Mouse (Mus musculus): ENCODE results near the gene Pold2. TPM values are rescaled to one million over a fixed set of nuclear protein-coding genes. Genes with fewer than 3 reads are reported as not detected.

Pold2 gene
- polyA plus RNA-seq (2015; fragmentation: Nextera tagmentation; extraction: Ambion mirVana), result 96.4 and 112 TPM in 2 replicates

GRCm38 (mm10) chr11:5877921-5878526, at the start of gene Pold2:
Gene Pold2 (minus strand): TSS chr11:5878292.
- WGBS, result under 1% methylated on average over 52 of the region's 52 CpGs
- peaks cover 17% of the 10 kb centered on the region for H3K36me3 ChIP-seq
- no peaks in the 10 kb centered on the region for H3K9me3 ChIP-seq (replicated peaks)
- ATAC-seq (replicated peaks; ENCODE audit: insufficient number of reproducible peaks, insufficient read depth, low FRiP score, low read depth), result peak; percentile 97
- peak within 1 kb of the TSS; percentile 79 for H3K4me2 ChIP-seq
- no peaks in the 10 kb centered on the region for H3K27me3 ChIP-seq
- H3K4me3 ChIP-seq, result peak within 1 kb of the TSS; percentile 87
- H3K4me1 ChIP-seq (replicated peaks), result peaks cover 24% of the 10 kb centered on the region
- H3K9ac ChIP-seq, result peak within 1 kb of the TSS; percentile 81
- H3K27ac ChIP-seq, result peak within 1 kb of the TSS; percentile 87

GRCm38 (mm10) chr11:5926696-5927220, 48.7 kb upstream of the Pold2 start:
- Histone ChIP-seq H3K27me3 (no peaks in the 10 kb centered on the region), H3K27ac (no peak overlapping the region), H3K36me3 (no peaks in the 10 kb centered on the region), H3K4me1 (replicated peaks) (no peaks in the 10 kb centered on the region), H3K9ac (no peak overlapping the region), H3K9me3 (replicated peaks) (0 out of 2 replicates have a peak, but pooled peaks cover 2% of the 10 kb centered on the region), H3K4me2 (no peak overlapping the region), H3K4me3 (no peak overlapping the region)
- 75% methylated on average over 3 of the region's 3 CpGs for WGBS
- ATAC-seq (replicated peaks; ENCODE audit: insufficient number of reproducible peaks, insufficient read depth, low FRiP score, low read depth), result no peak

- Histone ChIP-seq H3K9me3 (replicated peaks) (no peaks in the 10 kb centered on the region), H3K4me1 (replicated peaks) (peaks cover 5% of the 10 kb centered on the region; the same call in 1 of the 2 replicates), H3K27me3 (no peaks in the 10 kb centered on the region), H3K36me3 (no peaks in the 10 kb centered on the region), H3K27ac (no peak overlapping the region), H3K4me2 (no peak overlapping the region), H3K9ac (no peak overlapping the region), H3K4me3 (no peak overlapping the region)
- no peak for ATAC-seq (replicated peaks; ENCODE audit: insufficient number of reproducible peaks, insufficient read depth, low FRiP score, low read depth)
- WGBS, result 63% methylated on average over 8 of the region's 8 CpGs
Observed at GRCm38 (mm10) chr11:5924699-5925098, 46.6 kb upstream of the Pold2 start.

- no peak overlapping the region for H3K4me3 ChIP-seq
- 38% methylated on average over 17 of the region's 17 CpGs for WGBS
- H3K9me3 ChIP-seq (replicated peaks), result no peaks in the 10 kb centered on the region
- ATAC-seq (replicated peaks; ENCODE audit: insufficient number of reproducible peaks, insufficient read depth, low FRiP score, low read depth), result 0 out of 2 replicates have a peak, but pooled peaks have one; percentile 43
- H3K27ac ChIP-seq, result no peak overlapping the region
- H3K36me3 ChIP-seq, result no peaks in the 10 kb centered on the region
- no peak overlapping the region for H3K9ac ChIP-seq
- no peaks in the 10 kb centered on the region for H3K27me3 ChIP-seq
- peaks cover 23% of the 10 kb centered on the region for H3K4me1 ChIP-seq (replicated peaks)
- 0 out of 2 replicates have a peak overlapping the region, but pooled peaks have one; percentile 6 for H3K4me2 ChIP-seq
Observed at GRCm38 (mm10) chr11:5920323-5920960, 42.4 kb upstream of the Pold2 start.

DNA sequence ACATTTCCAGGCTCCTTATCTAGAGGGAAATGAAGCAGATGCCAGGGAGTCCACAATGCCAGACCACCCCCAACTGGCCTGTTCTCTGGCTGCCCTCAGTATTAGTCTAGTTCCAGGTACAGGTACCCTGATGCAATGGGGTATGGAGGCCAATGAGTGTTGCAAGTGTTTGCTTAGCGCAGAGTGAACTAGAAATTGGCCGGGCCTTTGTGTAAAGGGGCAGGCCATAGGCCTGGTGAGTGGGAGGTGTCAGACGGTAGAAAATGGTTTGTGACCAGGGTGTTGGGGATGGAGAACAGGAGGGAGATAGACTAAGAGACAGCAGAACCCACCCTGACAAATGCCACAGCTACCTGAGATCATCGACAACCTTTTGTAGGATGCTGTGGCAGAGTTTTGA, 41.5 kb upstream of the Pold2 start:
- H3K4me2 ChIP-seq, result no peak overlapping the region
- H3K4me3 ChIP-seq, result no peak overlapping the region
- no peak for ATAC-seq (replicated peaks; ENCODE audit: insufficient number of reproducible peaks, insufficient read depth, low FRiP score, low read depth)
- H3K9ac ChIP-seq, result no peak overlapping the region
- H3K27me3 ChIP-seq, result no peaks in the 10 kb centered on the region
- 86% methylated on average over 4 of the region's 4 CpGs for WGBS
- H3K4me1 ChIP-seq (replicated peaks), result peaks cover 27% of the 10 kb centered on the region
- no peak overlapping the region for H3K27ac ChIP-seq
- no peaks in the 10 kb centered on the region for H3K9me3 ChIP-seq (replicated peaks)
- no peaks in the 10 kb centered on the region for H3K36me3 ChIP-seq

DNA sequence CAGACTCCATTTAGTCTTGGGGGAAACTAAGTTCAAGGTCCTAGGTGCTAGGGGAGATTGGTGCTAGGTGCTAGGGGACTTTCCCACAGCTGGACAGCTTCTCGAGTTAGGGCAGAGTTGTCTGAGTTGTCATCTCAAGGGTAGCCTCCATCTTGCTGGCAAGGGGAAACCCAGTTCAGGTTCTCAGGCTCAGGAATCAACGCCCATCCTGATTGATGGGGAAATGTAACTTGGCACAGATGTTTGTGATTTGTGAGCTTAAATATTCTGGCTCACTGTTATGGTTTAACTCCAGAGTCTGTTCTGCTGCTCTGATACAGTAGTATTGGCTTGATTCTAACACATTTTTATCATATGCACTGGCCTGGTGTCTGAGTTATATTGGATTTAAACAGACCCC, 40.0 kb upstream of the Pold2 start:
- Histone ChIP-seq H3K9ac (no peak overlapping the region), H3K9me3 (replicated peaks) (no peaks in the 10 kb centered on the region), H3K27ac (no peak overlapping the region), H3K4me3 (no peak overlapping the region), H3K4me1 (replicated peaks) (peaks cover 31% of the 10 kb centered on the region), H3K4me2 (no peak overlapping the region), H3K27me3 (no peaks in the 10 kb centered on the region), H3K36me3 (no peaks in the 10 kb centered on the region)
- ATAC-seq (replicated peaks; ENCODE audit: insufficient number of reproducible peaks, insufficient read depth, low FRiP score, low read depth), result no peak
- WGBS, result 78% methylated on average over 2 of the region's 2 CpGs

DNA sequence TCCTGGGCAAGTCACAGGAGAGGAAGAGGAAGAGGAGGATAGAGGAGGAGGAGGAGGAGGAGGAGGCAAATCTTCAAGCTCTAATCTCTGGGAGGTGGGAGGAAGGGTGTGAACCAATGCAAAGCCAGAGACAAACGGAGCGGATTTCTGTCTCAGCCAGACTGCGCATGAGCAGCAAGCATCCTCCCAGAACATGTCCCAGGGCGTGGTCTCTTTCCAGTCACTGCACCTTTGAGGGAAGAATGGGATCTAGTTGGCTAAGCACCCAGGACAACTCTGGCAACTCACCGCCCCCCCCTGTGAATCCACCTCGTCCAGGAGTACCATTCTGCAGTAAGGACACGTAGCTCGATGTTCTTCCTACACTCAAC, 38.1 kb upstream of the Pold2 start:
- 68% methylated on average over 8 of the region's 8 CpGs for WGBS
- no peak overlapping the region for H3K27ac ChIP-seq
- H3K36me3 ChIP-seq, result no peaks in the 10 kb centered on the region
- H3K9me3 ChIP-seq (replicated peaks), result no peaks in the 10 kb centered on the region
- H3K27me3 ChIP-seq, result no peaks in the 10 kb centered on the region
- H3K4me3 ChIP-seq, result no peak overlapping the region
- ATAC-seq (replicated peaks; ENCODE audit: insufficient number of reproducible peaks, insufficient read depth, low FRiP score, low read depth), result no peak
- H3K9ac ChIP-seq, result no peak overlapping the region
- no peak overlapping the region; the same call in 1 of the 2 replicates for H3K4me2 ChIP-seq
- H3K4me1 ChIP-seq (replicated peaks), result peaks cover 36% of the 10 kb centered on the region

DNA sequence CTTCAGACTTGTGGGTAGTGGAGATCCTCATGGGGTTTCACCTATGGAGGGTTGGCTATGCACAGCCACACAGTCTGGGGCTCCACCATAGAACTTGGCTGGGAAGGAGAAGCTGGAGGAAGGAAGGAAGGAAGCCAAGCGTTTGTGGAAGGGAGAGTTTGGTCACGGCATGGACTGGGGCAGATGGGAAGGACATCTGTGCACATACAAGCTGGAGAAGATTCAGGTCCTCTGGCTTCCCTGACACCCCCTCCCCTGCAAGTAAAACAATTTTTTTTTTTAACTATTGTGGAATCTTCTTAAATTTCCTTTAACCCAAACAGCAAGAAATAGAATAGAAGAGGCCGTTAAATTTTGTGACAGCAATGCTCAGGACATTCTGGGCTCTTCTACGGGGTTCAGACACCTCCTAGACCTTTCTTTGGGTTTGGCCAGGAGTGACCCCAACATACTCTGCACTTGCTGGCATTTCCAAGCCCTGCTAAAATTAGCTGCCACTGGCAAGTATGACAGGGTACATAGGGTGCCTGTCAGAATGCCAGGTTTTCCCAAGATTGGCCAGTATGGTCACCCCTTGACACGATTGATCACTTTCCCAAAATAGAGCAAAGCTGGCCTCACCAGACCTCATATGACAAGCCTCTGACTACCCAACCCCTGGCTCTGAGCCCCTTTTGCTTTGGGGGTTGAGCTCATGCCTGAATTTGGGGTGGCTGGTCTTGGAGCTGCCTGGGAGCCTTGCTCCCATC, 37.5 kb upstream of the Pold2 start:
- no peak overlapping the region; the same call in 1 of the 2 replicates for H3K4me2 ChIP-seq
- WGBS, result 65% methylated on average over 5 of the region's 5 CpGs
- no peak overlapping the region for H3K9ac ChIP-seq
- peak; percentile 32; the same call in 1 of the 2 replicates for ATAC-seq (replicated peaks; ENCODE audit: insufficient number of reproducible peaks, insufficient read depth, low FRiP score, low read depth)
- peaks cover 35% of the 10 kb centered on the region for H3K4me1 ChIP-seq (replicated peaks)
- H3K9me3 ChIP-seq (replicated peaks), result no peaks in the 10 kb centered on the region
- H3K27ac ChIP-seq, result no peak overlapping the region
- H3K4me3 ChIP-seq, result no peak overlapping the region
- H3K36me3 ChIP-seq, result no peaks in the 10 kb centered on the region
- no peaks in the 10 kb centered on the region for H3K27me3 ChIP-seq

- 50% methylated on average over 5 of the region's 5 CpGs for WGBS
- no peak overlapping the region for H3K4me2 ChIP-seq
- no peaks in the 10 kb centered on the region for H3K27me3 ChIP-seq
- no peak overlapping the region for H3K9ac ChIP-seq
- no peak overlapping the region for H3K27ac ChIP-seq
- H3K9me3 ChIP-seq (replicated peaks), result no peaks in the 10 kb centered on the region
- H3K4me1 ChIP-seq (replicated peaks), result peaks cover 30% of the 10 kb centered on the region
- no peaks in the 10 kb centered on the region for H3K36me3 ChIP-seq
- no peak for ATAC-seq (replicated peaks; ENCODE audit: insufficient number of reproducible peaks, insufficient read depth, low FRiP score, low read depth)
- H3K4me3 ChIP-seq, result no peak overlapping the region
Observed at GRCm38 (mm10) chr11:5914940-5915339, 36.8 kb upstream of the Pold2 start.

- ATAC-seq (replicated peaks; ENCODE audit: insufficient number of reproducible peaks, insufficient read depth, low FRiP score, low read depth), result no peak
- WGBS, result 83% methylated on average over 4 of the region's 4 CpGs
Observed at GRCm38 (mm10) chr11:5913936-5914335, 35.8 kb upstream of the Pold2 start.

GRCm38 (mm10) chr11:5913256-5913655, 35.2 kb upstream of the Pold2 start:
- 44% methylated on average over 8 of the region's 8 CpGs for WGBS
- Histone ChIP-seq H3K9ac (no peak overlapping the region), H3K9me3 (replicated peaks) (no peaks in the 10 kb centered on the region), H3K4me3 (no peak overlapping the region), H3K36me3 (no peaks in the 10 kb centered on the region), H3K4me1 (replicated peaks) (peaks cover 30% of the 10 kb centered on the region), H3K27ac (no peak overlapping the region), H3K4me2 (no peak overlapping the region), H3K27me3 (no peaks in the 10 kb centered on the region)
- no peak for ATAC-seq (replicated peaks; ENCODE audit: insufficient number of reproducible peaks, insufficient read depth, low FRiP score, low read depth)

More at GRCm38 (mm10) chr11:5913936-5914335, 35.8 kb upstream of the Pold2 start:
- H3K4me3 ChIP-seq, result no peak overlapping the region
- no peak overlapping the region for H3K4me2 ChIP-seq
- H3K27me3 ChIP-seq, result no peaks in the 10 kb centered on the region
- no peaks in the 10 kb centered on the region for H3K9me3 ChIP-seq (replicated peaks)
- H3K4me1 ChIP-seq (replicated peaks), result peaks cover 30% of the 10 kb centered on the region
- H3K9ac ChIP-seq, result no peak overlapping the region
- H3K27ac ChIP-seq, result no peak overlapping the region
- H3K36me3 ChIP-seq, result no peaks in the 10 kb centered on the region
